Mouse (Mus musculus) urinary bladder, adult 18-20 months (tissue): ENCODE data around the gene Mtch2.
A peak's percentile ranks its signal among the peaks of the same experiment; 100 is the strongest.
"Not testable (repeated sequence)": the region's sequence is repeated elsewhere in the genome, so short reads cannot be mapped to it uniquely, and the experiment has no call there.

ENCODE experiments used
- DNase-seq, 2 experiments: peaks; one replicate each; pipeline ENCODE4 v3.0.0; 2022; ENCODE audit warnings: low spot score in 2 of 2, mixed read lengths in 2 of 2

Gene Mtch2

GRCm38 (mm10) chr2:90846955-90847680 is at the start of gene Mtch2:
TSS of gene Mtch2 (plus strand) at chr2:90847155.
- peak; percentile 98 for DNase-seq

- no peak for DNase-seq
These were observed 38.5 kb upstream of the Mtch2 start for GRCm38 (mm10) chr2:90808241-90809126.

- DNase-seq: no peak
These were observed 36.2 kb upstream of the Mtch2 start for GRCm38 (mm10) chr2:90810751-90811150.

- no peak for DNase-seq
These were observed 31.7 kb upstream of the Mtch2 start for GRCm38 (mm10) chr2:90815266-90815665.

- DNase-seq: no peak
These were observed 30.8 kb upstream of the Mtch2 start for GRCm38 (mm10) chr2:90816144-90816543.

GRCm38 (mm10) chr2:90818710-90819109 is 28.2 kb upstream of the Mtch2 start:
- DNase-seq: no peak

GRCm38 (mm10) chr2:90820894-90821293 is 26.1 kb upstream of the Mtch2 start:
- no peak for DNase-seq

GRCm38 (mm10) chr2:90822978-90823377 is 24.0 kb upstream of the Mtch2 start:
- no peak for DNase-seq

- DNase-seq: no peak
These were observed 23.2 kb upstream of the Mtch2 start for GRCm38 (mm10) chr2:90823781-90824180.

GRCm38 (mm10) chr2:90824528-90824927 is 22.4 kb upstream of the Mtch2 start:
- not testable (repeated sequence) for DNase-seq

GRCm38 (mm10) chr2:90825515-90826172 is 21.3 kb upstream of the Mtch2 start:
- no peak for DNase-seq

- DNase-seq: no peak
These were observed 18.2 kb upstream of the Mtch2 start for GRCm38 (mm10) chr2:90828739-90829138.

GRCm38 (mm10) chr2:90833502-90833901 is 13.5 kb upstream of the Mtch2 start:
- DNase-seq: no peak

GRCm38 (mm10) chr2:90838621-90839020 is 8.3 kb upstream of the Mtch2 start:
- no peak for DNase-seq

GRCm38 (mm10) chr2:90843666-90844065 is 3.3 kb upstream of the Mtch2 start:
- DNase-seq: no peak

GRCm38 (mm10) chr2:90844262-90844661 is 2.7 kb upstream of the Mtch2 start:
- no peak for DNase-seq

- DNase-seq: no peak
These were observed 1.7 kb upstream of the Mtch2 start for GRCm38 (mm10) chr2:90845234-90845633.

- DNase-seq: no peak
These were observed 784 bp upstream of the Mtch2 start for GRCm38 (mm10) chr2:90846171-90846570.

- DNase-seq: no peak
These were observed 379 bp upstream of the Mtch2 start for GRCm38 (mm10) chr2:90846597-90846954.

- DNase-seq: no peak
These were observed 711 bp downstream of the Mtch2 start for GRCm38 (mm10) chr2:90847681-90848050.

GRCm38 (mm10) chr2:90848331-90848730 is 1.4 kb downstream of the Mtch2 start:
- no peak for DNase-seq

- DNase-seq: no peak
These were observed 3.4 kb downstream of the Mtch2 start for GRCm38 (mm10) chr2:90850401-90850800.
